Mouse (Mus musculus) limb, embryonic 11.5 days (tissue): Measurements from ENCODE around the gene Sycn. TPM values are rescaled to one million over a fixed set of nuclear protein-coding genes. Genes with fewer than 3 reads are reported as not detected.
"Not testable (repeated sequence)": the region's sequence is repeated elsewhere in the genome, so short reads cannot be mapped to it uniquely, and the experiment has no call there.

Experiments used
- ATAC-seq: fragments of 200-750 bp; cut with Nextera tagmentation; 2 replicates; pipeline ENCODE4 v1.8.0; 2017; ENCODE audit warnings: low read depth; ENCODE audit not compliant: insufficient number of reproducible peaks, low FRiP score, low TSS enrichment
- DNase-seq: peaks from one replicate; pipeline ENCODE4 v3.0.0-alpha.2; 2015; ENCODE audit warnings: low spot score
- H3K27ac ChIP-seq: fragments of 300-500 bp; sonication (generic); replicated peaks from 2 replicates; pipeline ENCODE4 v1.5.1; 2014; ENCODE audit warnings: low read depth, mild to moderate bottlenecking, low read length
- H3K27me3 ChIP-seq: fragments of 300-500 bp; sonication (generic); 2 replicates; pipeline ENCODE4 v1.6.1; 2014; ENCODE audit warnings: mild to moderate bottlenecking, low read length, mixed read lengths; ENCODE audit not compliant: control insufficient read depth, insufficient read depth
- H3K36me3 ChIP-seq: fragments of 300-500 bp; sonication (generic); 2 replicates; pipeline ENCODE4 v1.6.1; 2014; ENCODE audit warnings: mild to moderate bottlenecking, low read length, moderate library complexity, mixed read lengths; ENCODE audit not compliant: control insufficient read depth, insufficient read depth
- H3K4me1 ChIP-seq: fragments of 300-500 bp; sonication (generic); 2 replicates; pipeline ENCODE4 v1.6.1; 2014; ENCODE audit warnings: low read length, mixed read lengths; ENCODE audit not compliant: control insufficient read depth, insufficient read depth
- H3K4me2 ChIP-seq: fragments of 300-500 bp; sonication (generic); 2 replicates; pipeline ENCODE4 v1.6.1; 2014; ENCODE audit warnings: low read depth, mild to moderate bottlenecking, moderate library complexity; ENCODE audit not compliant: severe bottlenecking
- H3K4me3 ChIP-seq: fragments of 300-500 bp; sonication (generic); 2 replicates; pipeline ENCODE4 v1.5.1; 2014; ENCODE audit warnings: low read depth, low read length
- H3K9ac ChIP-seq: fragments of 300-500 bp; sonication (generic); 2 replicates; pipeline ENCODE4 v1.6.1; 2014; ENCODE audit warnings: mild to moderate bottlenecking, low read length
- H3K9me3 ChIP-seq: fragments of 300-500 bp; sonication (generic); 2 replicates; pipeline ENCODE4 v1.6.1; 2016; ENCODE audit warnings: low read length; ENCODE audit not compliant: control insufficient read depth
- WGBS: fragments of 180-500 bp; shearing (Covaris S2); extraction: QIAGEN DNeasy Blood & Tissue Kit; methylation state at CpG from one replicate; pipeline ENCODE4 v1.1.7; 2014; 5-methylcytosine and 5-hydroxymethylcytosine counted together
- polyA plus RNA-seq: library from polyadenylated mRNA; unstranded; fragments of >200 nt; fragmentation: Nextera tagmentation; extraction: Ambion mirVana; gene quantifications from 2 replicates; pipeline ENCODE4 v1.2.1, GENCODE M21; 2014

The Sycn gene
- polyA plus RNA-seq: not detected in 2 replicates

- no peaks in the 10 kb centered on the region for H3K4me1 ChIP-seq
- no peaks in the 10 kb centered on the region for H3K9me3 ChIP-seq
- peaks cover 17% of the 10 kb centered on the region for H3K27me3 ChIP-seq
- H3K27ac ChIP-seq: no peak within 1 kb of the TSS
- no peak within 1 kb of the TSS for H3K4me2 ChIP-seq
- DNase-seq (no peak), ATAC-seq (no peak)
- H3K36me3 ChIP-seq: no peaks in the 10 kb centered on the region
- H3K4me3 ChIP-seq: no peak within 1 kb of the TSS
- H3K9ac ChIP-seq: no peak within 1 kb of the TSS
- 73% methylated on average over 4 of the region's 4 CpGs for WGBS
These were observed at the start of gene Sycn for GRCm38 (mm10) chr7:28540526-28540925. Gene Sycn (plus strand): TSS chr7:28540885.

- WGBS: 29% methylated on average over 14 of the region's 14 CpGs
- DNase-seq (no peak), ATAC-seq (no peak)
- H3K4me1 ChIP-seq: 0 out of 2 replicates have a peak, but pooled peaks cover 5% of the 10 kb centered on the region
- no peak overlapping the region for H3K4me2 ChIP-seq
- no peak overlapping the region for H3K27ac ChIP-seq
- H3K9me3 ChIP-seq: no peaks in the 10 kb centered on the region
- H3K36me3 ChIP-seq: no peaks in the 10 kb centered on the region
- no peak overlapping the region for H3K4me3 ChIP-seq
- H3K9ac ChIP-seq: no peak overlapping the region
- H3K27me3 ChIP-seq: no peaks in the 10 kb centered on the region
These were observed 49.8 kb upstream of the Sycn start for GRCm38 (mm10) chr7:28490903-28491302.

- no peak overlapping the region for H3K9ac ChIP-seq
- H3K4me2 ChIP-seq: no peak overlapping the region
- DNase-seq (no peak), ATAC-seq (no peak)
- no peak overlapping the region for H3K4me3 ChIP-seq
- no peak overlapping the region for H3K27ac ChIP-seq
- H3K27me3 ChIP-seq: no peaks in the 10 kb centered on the region
- 86% methylated on average over 8 of the region's 8 CpGs for WGBS
- H3K9me3 ChIP-seq: no peaks in the 10 kb centered on the region
- no peaks in the 10 kb centered on the region for H3K36me3 ChIP-seq
- 0 out of 2 replicates have a peak, but pooled peaks cover 5% of the 10 kb centered on the region for H3K4me1 ChIP-seq
These were observed 48.4 kb upstream of the Sycn start for GRCm38 (mm10) chr7:28492310-28492709.

- Histone ChIP-seq H3K36me3 (no peaks in the 10 kb centered on the region), H3K4me2 (no peak overlapping the region), H3K27me3 (no peaks in the 10 kb centered on the region), H3K9ac (no peak overlapping the region), H3K9me3 (no peaks in the 10 kb centered on the region), H3K4me1 (no peaks in the 10 kb centered on the region), H3K4me3 (no peak overlapping the region), H3K27ac (no peak overlapping the region)
- ATAC-seq: no peak
- WGBS: 76% methylated on average over 11 of the region's 11 CpGs
- DNase-seq: no peak
These were observed 45.3 kb upstream of the Sycn start for GRCm38 (mm10) chr7:28495426-28495825.

- Histone ChIP-seq H3K4me3 (no peak overlapping the region), H3K4me1 (no peaks in the 10 kb centered on the region), H3K9me3 (no peaks in the 10 kb centered on the region), H3K27me3 (no peaks in the 10 kb centered on the region), H3K4me2 (no peak overlapping the region), H3K9ac (no peak overlapping the region), H3K27ac (no peak overlapping the region), H3K36me3 (no peaks in the 10 kb centered on the region)
- WGBS: 9% methylated on average over 5 of the region's 5 CpGs
- ATAC-seq (no peak), DNase-seq (peak; percentile 73)
These were observed 35.1 kb upstream of the Sycn start for GRCm38 (mm10) chr7:28505585-28505984.

GRCm38 (mm10) chr7:28509121-28509520 is 31.6 kb upstream of the Sycn start:
- ATAC-seq, H3K36me3 ChIP-seq: not testable (repeated sequence)

GRCm38 (mm10) chr7:28510405-28510974 is 30.2 kb upstream of the Sycn start, which contains the start of gene Ifnl2:
Gene Ifnl2 (minus strand): TSS chr7:28510455.
- not testable (repeated sequence) for H3K36me3 ChIP-seq, ATAC-seq, H3K27me3 ChIP-seq, H3K4me1 ChIP-seq, H3K4me3 ChIP-seq, H3K4me2 ChIP-seq, DNase-seq, H3K9ac ChIP-seq, H3K27ac ChIP-seq, H3K9me3 ChIP-seq
- 59% methylated on average over 8 of the region's 8 CpGs for WGBS

More at GRCm38 (mm10) chr7:28509121-28509520, 31.6 kb upstream of the Sycn start:
- not testable (repeated sequence) for H3K9ac ChIP-seq, H3K4me2 ChIP-seq, H3K27ac ChIP-seq, H3K4me3 ChIP-seq, H3K9me3 ChIP-seq, H3K27me3 ChIP-seq, H3K4me1 ChIP-seq, DNase-seq
- WGBS: 73% methylated on average over 2 of the region's 2 CpGs

- WGBS: 78% methylated on average over 8 of the region's 8 CpGs
These were observed 29.2 kb upstream of the Sycn start for GRCm38 (mm10) chr7:28511441-28511840.

GRCm38 (mm10) chr7:28522536-28522935 is 18.1 kb upstream of the Sycn start, which contains the start of gene Ifnl3:
Gene Ifnl3 (plus strand): TSS chr7:28522836.
- H3K9ac ChIP-seq, H3K36me3 ChIP-seq, H3K4me2 ChIP-seq, H3K4me3 ChIP-seq, ATAC-seq, H3K27ac ChIP-seq, H3K27me3 ChIP-seq, H3K9me3 ChIP-seq, DNase-seq, H3K4me1 ChIP-seq: not testable (repeated sequence)
- 64% methylated on average over 5 of the region's 6 CpGs for WGBS

More at GRCm38 (mm10) chr7:28511441-28511840, 29.2 kb upstream of the Sycn start:
- no peak overlapping the region for H3K9ac ChIP-seq
- no peaks in the 10 kb centered on the region for H3K4me1 ChIP-seq
- no peaks in the 10 kb centered on the region for H3K27me3 ChIP-seq
- DNase-seq (no peak), ATAC-seq (no peak)
- no peaks in the 10 kb centered on the region for H3K36me3 ChIP-seq
- no peak overlapping the region for H3K4me2 ChIP-seq
- H3K27ac ChIP-seq: no peak overlapping the region
- no peak overlapping the region for H3K4me3 ChIP-seq
- H3K9me3 ChIP-seq: no peaks in the 10 kb centered on the region
